Mouse (Mus musculus) midbrain, embryonic 10.5 days (tissue): ENCODE measurements around the gene Kif2a. TPM values are rescaled to one million over a fixed set of nuclear protein-coding genes. Genes with fewer than 3 reads are reported as not detected.
"Not testable (repeated sequence)": the region's sequence is repeated elsewhere in the genome, so short reads cannot be mapped to it uniquely, and the experiment has no call there.

Source experiments
- DNase-seq: peaks from one replicate; pipeline ENCODE4 v3.0.0-alpha.2; 2017; ENCODE audit warnings: low spot score
- H3K27ac ChIP-seq: fragments of 300-500 bp; sonication (generic); replicated peaks from 2 replicates; pipeline ENCODE4 v1.5.1; 2016; ENCODE audit warnings: mild to moderate bottlenecking
- H3K27me3 ChIP-seq: fragments of 300-500 bp; sonication (generic); 2 replicates; pipeline ENCODE4 v1.6.1; 2016; ENCODE audit warnings: low read depth, mild to moderate bottlenecking; ENCODE audit not compliant: poor library complexity, severe bottlenecking
- H3K36me3 ChIP-seq: fragments of 300-500 bp; sonication (generic); 2 replicates; pipeline ENCODE4 v1.6.1; 2016; ENCODE audit warnings: mild to moderate bottlenecking, moderate library complexity
- H3K4me1 ChIP-seq: fragments of 300-500 bp; sonication (generic); 2 replicates; pipeline ENCODE4 v1.6.1; 2016
- H3K4me3 ChIP-seq: fragments of 300-500 bp; sonication (generic); 2 replicates; pipeline ENCODE4 v1.5.1; 2016; ENCODE audit warnings: mild to moderate bottlenecking, moderate library complexity
- H3K9me3 ChIP-seq: fragments of 300-500 bp; sonication (generic); replicated peaks from 2 replicates; pipeline ENCODE4 v1.6.1; 2016; ENCODE audit warnings: mild to moderate bottlenecking
- WGBS: fragments of 180-500 bp; shearing (Covaris S2); methylation state at CpG from one replicate; pipeline ENCODE4 v1.1.7; 2016; 5-methylcytosine and 5-hydroxymethylcytosine counted together
- polyA plus RNA-seq: library from polyadenylated mRNA; unstranded; fragments of >200 nt; fragmentation: Nextera tagmentation; extraction: Ambion mirVana; gene quantifications from 2 replicates; pipeline ENCODE4 v1.2.1, GENCODE M21; 2016

Kif2a gene
- polyA plus RNA-seq, 1 experiment from 2014 or later, result 14.1 TPM

GRCm38 (mm10) chr13:106945518-106945917 is 76.4 kb downstream of the Kif2a start:
- Histone ChIP-seq H3K9me3 (no peaks in the 10 kb centered on the region), H3K36me3 (peaks cover 17% of the 10 kb centered on the region), H3K27me3 (no peaks in the 10 kb centered on the region), H3K4me1 (peaks cover 17% of the 10 kb centered on the region), H3K27ac (no peak overlapping the region), H3K4me3 (no peak overlapping the region)
- WGBS, result 85% methylated on average over 9 of the region's 9 CpGs
- DNase-seq, result no peak

DNA sequence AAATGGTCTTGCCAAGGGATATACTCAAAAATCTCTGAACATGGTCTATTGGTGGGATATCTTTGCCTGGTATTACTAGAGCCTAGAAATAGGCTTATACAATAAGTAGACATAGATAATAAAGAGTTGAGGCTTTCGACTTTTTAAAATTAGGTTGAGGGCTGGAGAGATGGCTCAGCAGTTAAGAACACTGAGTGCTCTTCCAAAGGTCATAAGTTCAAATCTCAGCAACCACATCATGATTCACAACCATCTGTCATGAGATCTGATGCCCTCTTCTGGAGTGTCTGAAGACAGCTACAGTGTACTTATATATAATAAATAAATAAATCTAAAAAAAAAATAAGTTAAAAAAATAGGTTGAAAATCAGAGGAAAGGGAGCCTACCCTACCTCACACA is 79.2 kb downstream of the Kif2a start:
- H3K27ac ChIP-seq, result no peak overlapping the region
- H3K27me3 ChIP-seq, result no peaks in the 10 kb centered on the region
- H3K4me3 ChIP-seq, result no peak overlapping the region
- peaks cover 2% of the 10 kb centered on the region for H3K4me1 ChIP-seq
- WGBS, result 86% methylated on average over 1 of the region's 1 CpGs
- H3K9me3 ChIP-seq, result no peaks in the 10 kb centered on the region
- DNase-seq, result no peak
- H3K36me3 ChIP-seq, result no peaks in the 10 kb centered on the region

- Histone ChIP-seq H3K27me3 (no peaks in the 10 kb centered on the region), H3K36me3 (no peaks in the 10 kb centered on the region), H3K4me1 (0 out of 2 replicates have a peak, but pooled peaks cover 3% of the 10 kb centered on the region), H3K4me3 (peak overlapping the region; percentile 40), H3K27ac (no peak overlapping the region), H3K9me3 (no peaks in the 10 kb centered on the region)
- 19% methylated on average over 7 of the region's 7 CpGs for WGBS
- DNase-seq, result peak; percentile 57
Measured at GRCm38 (mm10) chr13:106941211-106941976, 80.5 kb downstream of the Kif2a start.

GRCm38 (mm10) chr13:106937138-106937472 is 84.8 kb downstream of the Kif2a start:
- peak overlapping the region; percentile 96 for H3K27ac ChIP-seq
- H3K4me1 ChIP-seq, result peaks cover 14% of the 10 kb centered on the region
- H3K27me3 ChIP-seq, result no peaks in the 10 kb centered on the region
- WGBS, result 24% methylated on average over 7 of the region's 7 CpGs
- H3K9me3 ChIP-seq, result no peaks in the 10 kb centered on the region
- no peak for DNase-seq
- H3K4me3 ChIP-seq, result peak overlapping the region; percentile 81
- H3K36me3 ChIP-seq, result peaks cover 8% of the 10 kb centered on the region

GRCm38 (mm10) chr13:106936256-106937137 is 85.4 kb downstream of the Kif2a start, which contains the start of gene Ipo11:
TSS of gene Ipo11 (minus strand) at chr13:106936958.
- no peaks in the 10 kb centered on the region for H3K27me3 ChIP-seq
- WGBS, result under 1% methylated on average over 84 of the region's 84 CpGs

GRCm38 (mm10) chr13:106935871-106936255 is 86.1 kb downstream of the Kif2a start:
- no peak for DNase-seq
- H3K9me3 ChIP-seq, result no peaks in the 10 kb centered on the region
- peak overlapping the region; percentile 96 for H3K27ac ChIP-seq
- 11% methylated on average over 9 of the region's 9 CpGs for WGBS
- H3K27me3 ChIP-seq, result no peaks in the 10 kb centered on the region
- peaks cover 14% of the 10 kb centered on the region for H3K4me1 ChIP-seq
- peak overlapping the region; percentile 81 for H3K4me3 ChIP-seq
- peaks cover 8% of the 10 kb centered on the region for H3K36me3 ChIP-seq

More at GRCm38 (mm10) chr13:106936256-106937137, 85.4 kb downstream of the Kif2a start, which contains the start of gene Ipo11:
- Histone ChIP-seq H3K4me3 (peak within 1 kb of the TSS; percentile 81), H3K9me3 (no peaks in the 10 kb centered on the region), H3K36me3 (peaks cover 8% of the 10 kb centered on the region), H3K4me1 (peaks cover 14% of the 10 kb centered on the region), H3K27ac (peak within 1 kb of the TSS; percentile 96)
- DNase-seq, result peak; percentile 96

GRCm38 (mm10) chr13:106929201-106929600 is 92.7 kb downstream of the Kif2a start:
- Histone ChIP-seq H3K4me3 (no peak overlapping the region), H3K9me3 (peaks cover 15% of the 10 kb centered on the region), H3K27ac (no peak overlapping the region), H3K4me1 (no peaks in the 10 kb centered on the region), H3K27me3 (no peaks in the 10 kb centered on the region), H3K36me3 (peaks cover 58% of the 10 kb centered on the region)
- 94% methylated on average over 2 of the region's 2 CpGs for WGBS
- DNase-seq, result no peak

DNA sequence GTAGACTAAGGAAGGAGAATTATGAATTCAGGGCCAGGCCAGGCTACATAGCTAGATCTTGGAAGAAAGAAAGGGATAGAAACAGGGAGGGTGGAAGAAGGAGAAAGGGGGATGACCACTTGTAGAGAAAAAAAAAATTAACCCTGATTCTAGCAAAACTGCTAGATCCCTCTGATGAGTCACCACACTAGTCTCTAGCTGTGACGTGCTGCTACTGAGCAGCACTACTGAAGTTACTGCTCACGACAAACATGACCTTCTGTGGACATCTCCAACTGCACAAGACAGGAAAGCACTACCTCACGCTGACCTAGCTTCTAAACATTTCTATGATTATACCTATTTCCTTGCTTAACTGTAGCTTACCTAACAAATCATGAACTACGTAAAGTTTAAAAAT is 93.6 kb downstream of the Kif2a start:
- DNase-seq, result no peak
- Histone ChIP-seq H3K9me3 (peaks cover 15% of the 10 kb centered on the region), H3K4me3 (no peak overlapping the region), H3K27ac (no peak overlapping the region), H3K27me3 (no peaks in the 10 kb centered on the region), H3K36me3 (peaks cover 66% of the 10 kb centered on the region), H3K4me1 (no peaks in the 10 kb centered on the region)
- 96% methylated on average over 4 of the region's 4 CpGs for WGBS

DNA sequence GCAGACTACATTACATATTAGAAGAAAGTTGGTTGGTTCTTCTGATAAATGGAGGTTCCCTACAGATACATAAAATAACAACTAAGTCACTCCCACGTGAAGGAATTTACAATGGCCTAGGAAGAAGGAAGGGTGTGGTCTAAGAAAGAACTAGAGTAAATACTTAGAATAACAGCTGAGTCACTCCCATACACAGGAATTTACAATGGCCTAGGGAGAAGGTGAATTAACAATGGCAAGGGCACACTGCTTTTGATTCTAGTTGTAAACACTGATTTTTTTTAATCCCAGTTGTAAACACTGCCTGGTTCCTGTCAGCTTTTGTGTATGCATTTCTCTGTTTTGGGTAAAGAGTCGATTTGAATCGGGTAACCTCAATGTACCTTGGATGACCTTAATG is 96.0 kb downstream of the Kif2a start:
- not testable (repeated sequence) for H3K4me1 ChIP-seq, H3K27me3 ChIP-seq, H3K27ac ChIP-seq, H3K4me3 ChIP-seq, DNase-seq
- Histone ChIP-seq H3K36me3 (peaks cover 81% of the 10 kb centered on the region), H3K9me3 (peaks cover 15% of the 10 kb centered on the region)
- 98% methylated on average over 3 of the region's 3 CpGs for WGBS

DNA sequence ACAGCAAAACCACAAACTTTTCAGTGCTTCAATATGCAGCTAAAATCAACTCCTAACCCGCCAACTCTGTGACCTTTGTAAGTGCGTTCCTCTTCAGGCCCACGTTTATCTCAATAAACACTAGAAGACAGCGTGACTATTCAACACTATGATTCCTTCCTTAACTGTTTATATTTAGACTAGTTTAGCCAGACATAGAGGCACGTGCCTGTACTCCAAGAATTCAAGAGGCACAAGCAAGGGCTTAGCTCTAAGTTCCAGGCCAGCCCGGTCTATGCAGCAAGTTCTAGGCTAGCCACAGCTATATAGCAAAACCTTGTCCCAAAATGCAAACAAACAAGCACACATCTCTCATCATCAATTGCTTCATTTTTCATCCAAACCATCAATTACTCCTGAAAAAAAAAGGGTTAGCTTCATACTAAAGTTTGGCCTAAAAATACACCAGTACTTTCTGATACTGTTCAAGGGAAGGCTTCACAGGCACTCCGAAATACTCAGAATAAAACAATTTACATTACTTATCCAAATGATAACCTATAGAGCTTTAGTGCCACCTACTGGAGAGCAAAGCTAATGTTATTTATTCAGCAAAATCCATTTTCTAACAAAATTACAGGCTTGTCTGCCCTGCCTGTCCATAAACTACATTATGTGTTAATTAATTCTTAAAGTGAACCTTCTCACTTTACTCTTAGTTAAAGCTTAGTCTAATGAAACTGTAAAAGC is 103.4 kb downstream of the Kif2a start:
- DNase-seq, result no peak
- Histone ChIP-seq H3K4me1 (no peaks in the 10 kb centered on the region), H3K9me3 (no peaks in the 10 kb centered on the region), H3K4me3 (no peak overlapping the region), H3K36me3 (peaks cover 71% of the 10 kb centered on the region), H3K27ac (no peak overlapping the region), H3K27me3 (no peaks in the 10 kb centered on the region)
- WGBS, result 93% methylated on average over 7 of the region's 7 CpGs

- WGBS, result 93% methylated on average over 3 of the region's 3 CpGs
- no peak for DNase-seq
- no peaks in the 10 kb centered on the region for H3K4me1 ChIP-seq
- H3K27me3 ChIP-seq, result no peaks in the 10 kb centered on the region
- H3K4me3 ChIP-seq, result no peak overlapping the region
- H3K27ac ChIP-seq, result no peak overlapping the region
- peaks cover 50% of the 10 kb centered on the region for H3K36me3 ChIP-seq
- H3K9me3 ChIP-seq, result no peaks in the 10 kb centered on the region
Measured at GRCm38 (mm10) chr13:106913125-106913736, 108.7 kb downstream of the Kif2a start.

DNA sequence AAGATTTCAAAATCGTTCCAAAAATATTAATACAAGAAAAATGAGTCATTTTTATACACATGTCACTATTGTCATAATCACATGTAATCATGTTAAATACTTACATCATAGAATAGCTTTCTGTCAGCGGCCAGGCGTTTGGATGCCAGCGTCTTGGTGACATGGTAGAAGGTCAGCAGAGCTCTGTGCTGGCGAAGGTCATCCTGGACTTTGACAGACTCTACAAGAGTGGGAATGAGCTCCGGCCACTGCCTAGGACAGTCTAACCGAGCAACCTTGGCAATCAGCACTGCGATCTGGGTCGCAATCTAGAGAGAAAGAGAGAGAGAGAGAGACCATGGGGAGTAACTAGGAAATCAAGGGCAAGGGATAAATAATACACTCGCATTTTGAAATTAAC is 111.8 kb downstream of the Kif2a start:
- H3K4me1 ChIP-seq, result no peaks in the 10 kb centered on the region
- no peak overlapping the region for H3K27ac ChIP-seq
- 95% methylated on average over 10 of the region's 10 CpGs for WGBS
- peaks cover 65% of the 10 kb centered on the region for H3K36me3 ChIP-seq
- no peak for DNase-seq
- H3K9me3 ChIP-seq, result no peaks in the 10 kb centered on the region
- no peak overlapping the region for H3K4me3 ChIP-seq
- no peaks in the 10 kb centered on the region for H3K27me3 ChIP-seq
